Mouse (Mus musculus) limb, embryonic 10.5 days (tissue): Measurements from ENCODE around the gene Herc4. TPM values are rescaled to one million over a fixed set of nuclear protein-coding genes. Genes with fewer than 3 reads are reported as not detected.

Experiments used
- DNase-seq: peaks from one replicate; pipeline ENCODE4 v3.0.0-alpha.2; 2017; ENCODE audit warnings: low spot score
- H3K27ac ChIP-seq: fragments of 300-500 bp; sonication (generic); 2 replicates; pipeline ENCODE4 v1.5.1; 2016; ENCODE audit warnings: mild to moderate bottlenecking
- H3K27me3 ChIP-seq: fragments of 300-500 bp; sonication (generic); 2 replicates; pipeline ENCODE4 v1.6.1; 2016; ENCODE audit warnings: low read depth, mild to moderate bottlenecking; ENCODE audit not compliant: poor library complexity, severe bottlenecking
- H3K36me3 ChIP-seq: fragments of 300-500 bp; sonication (generic); 2 replicates; pipeline ENCODE4 v1.6.1; 2016; ENCODE audit warnings: mild to moderate bottlenecking, moderate library complexity
- H3K4me1 ChIP-seq: fragments of 300-500 bp; sonication (generic); 2 replicates; pipeline ENCODE4 v1.6.1; 2016
- H3K4me3 ChIP-seq: fragments of 300-500 bp; sonication (generic); 2 replicates; pipeline ENCODE4 v1.5.1; 2016; ENCODE audit warnings: mild to moderate bottlenecking, moderate library complexity
- H3K9me3 ChIP-seq: fragments of 300-500 bp; sonication (generic); replicated peaks from 2 replicates; pipeline ENCODE4 v1.6.1; 2016; ENCODE audit warnings: mild to moderate bottlenecking
- WGBS: fragments of 180-500 bp; shearing (Covaris S2); methylation state at CpG from one replicate; pipeline ENCODE4 v1.1.7; 2016; 5-methylcytosine and 5-hydroxymethylcytosine counted together
- polyA plus RNA-seq: library from polyadenylated mRNA; unstranded; fragments of >200 nt; fragmentation: Nextera tagmentation; extraction: Ambion mirVana; gene quantifications from 2 replicates; pipeline ENCODE4 v1.2.1, GENCODE M21; 2016

The Herc4 gene
- polyA plus RNA-seq, 1 experiment from 2014 or later = 48.6 TPM

- Histone ChIP-seq H3K27ac (no peak overlapping the region), H3K4me3 (no peak overlapping the region), H3K36me3 (peaks cover 71% of the 10 kb centered on the region), H3K4me1 (no peaks in the 10 kb centered on the region), H3K9me3 (no peaks in the 10 kb centered on the region), H3K27me3 (no peaks in the 10 kb centered on the region)
- DNase-seq = no peak
These were observed 28.8 kb downstream of the Herc4 start for GRCm38 (mm10) chr10:63272401-63272800.

- 92% methylated on average over 5 of the region's 5 CpGs for WGBS
- Histone ChIP-seq H3K36me3 (peaks cover 75% of the 10 kb centered on the region), H3K4me1 (no peaks in the 10 kb centered on the region), H3K27ac (no peak overlapping the region), H3K27me3 (no peaks in the 10 kb centered on the region), H3K9me3 (no peaks in the 10 kb centered on the region), H3K4me3 (no peak overlapping the region)
- DNase-seq = no peak
These were observed 29.3 kb downstream of the Herc4 start for GRCm38 (mm10) chr10:63272868-63273267.

GRCm38 (mm10) chr10:63277010-63277409, 33.4 kb downstream of the Herc4 start:
- WGBS = 93% methylated on average over 3 of the region's 3 CpGs
- DNase-seq = no peak
- no peaks in the 10 kb centered on the region for H3K27me3 ChIP-seq

GRCm38 (mm10) chr10:63279851-63280250, 36.2 kb downstream of the Herc4 start:
- no peaks in the 10 kb centered on the region for H3K4me1 ChIP-seq
- no peak overlapping the region for H3K27ac ChIP-seq
- H3K9me3 ChIP-seq = no peaks in the 10 kb centered on the region
- no peaks in the 10 kb centered on the region for H3K27me3 ChIP-seq
- 94% methylated on average over 3 of the region's 3 CpGs for WGBS
- no peak for DNase-seq
- peaks cover 77% of the 10 kb centered on the region for H3K36me3 ChIP-seq
- no peak overlapping the region for H3K4me3 ChIP-seq

More at GRCm38 (mm10) chr10:63277010-63277409, 33.4 kb downstream of the Herc4 start:
- Histone ChIP-seq H3K4me3 (no peak overlapping the region), H3K9me3 (no peaks in the 10 kb centered on the region), H3K27ac (no peak overlapping the region), H3K4me1 (no peaks in the 10 kb centered on the region), H3K36me3 (peaks cover 76% of the 10 kb centered on the region)

- no peaks in the 10 kb centered on the region for H3K27me3 ChIP-seq
- H3K27ac ChIP-seq = no peak overlapping the region
- WGBS = 84% methylated on average over 4 of the region's 4 CpGs
- no peaks in the 10 kb centered on the region for H3K4me1 ChIP-seq
- H3K9me3 ChIP-seq = no peaks in the 10 kb centered on the region
- DNase-seq = no peak
- H3K36me3 ChIP-seq = peaks cover 80% of the 10 kb centered on the region
- no peak overlapping the region for H3K4me3 ChIP-seq
These were observed 38.8 kb downstream of the Herc4 start for GRCm38 (mm10) chr10:63282417-63282816.

GRCm38 (mm10) chr10:63282846-63283245, 39.2 kb downstream of the Herc4 start:
- Histone ChIP-seq H3K9me3 (no peaks in the 10 kb centered on the region), H3K27ac (no peak overlapping the region), H3K4me3 (no peak overlapping the region), H3K36me3 (peaks cover 80% of the 10 kb centered on the region), H3K4me1 (no peaks in the 10 kb centered on the region), H3K27me3 (no peaks in the 10 kb centered on the region)
- WGBS = 91% methylated on average over 7 of the region's 7 CpGs
- no peak for DNase-seq

GRCm38 (mm10) chr10:63302356-63302755, 58.7 kb downstream of the Herc4 start:
- H3K36me3 ChIP-seq = peaks cover 84% of the 10 kb centered on the region
- WGBS = 99% methylated on average over 2 of the region's 2 CpGs

GRCm38 (mm10) chr10:63308582-63309366, 65.2 kb downstream of the Herc4 start:
- WGBS = 46% methylated on average over 10 of the region's 10 CpGs
- Histone ChIP-seq H3K9me3 (no peaks in the 10 kb centered on the region), H3K27me3 (no peaks in the 10 kb centered on the region), H3K27ac (no peak overlapping the region), H3K4me1 (no peaks in the 10 kb centered on the region), H3K36me3 (peaks cover 84% of the 10 kb centered on the region), H3K4me3 (no peak overlapping the region)
- peak; percentile 82 for DNase-seq

More at GRCm38 (mm10) chr10:63302356-63302755, 58.7 kb downstream of the Herc4 start:
- Histone ChIP-seq H3K27ac (no peak overlapping the region), H3K4me3 (no peak overlapping the region), H3K9me3 (no peaks in the 10 kb centered on the region), H3K4me1 (no peaks in the 10 kb centered on the region), H3K27me3 (no peaks in the 10 kb centered on the region)
- DNase-seq = no peak

- Histone ChIP-seq H3K4me3 (no peak overlapping the region), H3K27ac (no peak overlapping the region), H3K36me3 (peaks cover 86% of the 10 kb centered on the region), H3K9me3 (no peaks in the 10 kb centered on the region), H3K27me3 (no peaks in the 10 kb centered on the region), H3K4me1 (no peaks in the 10 kb centered on the region)
- no peak for DNase-seq
- WGBS = 88% methylated on average over 1 of the region's 1 CpGs
These were observed 70.1 kb downstream of the Herc4 start for GRCm38 (mm10) chr10:63313726-63314125.

- WGBS = 91% methylated on average over 1 of the region's 1 CpGs
- no peak overlapping the region for H3K27ac ChIP-seq
- no peak overlapping the region for H3K4me3 ChIP-seq
- no peaks in the 10 kb centered on the region for H3K9me3 ChIP-seq
- no peak for DNase-seq
- H3K36me3 ChIP-seq = peaks cover 96% of the 10 kb centered on the region
- H3K4me1 ChIP-seq = no peaks in the 10 kb centered on the region
- H3K27me3 ChIP-seq = no peaks in the 10 kb centered on the region
These were observed 83.5 kb downstream of the Herc4 start for GRCm38 (mm10) chr10:63327091-63327490.

- Histone ChIP-seq H3K9me3 (no peaks in the 10 kb centered on the region), H3K27me3 (no peaks in the 10 kb centered on the region), H3K4me1 (peaks cover 18% of the 10 kb centered on the region), H3K27ac (no peak overlapping the region), H3K4me3 (peak overlapping the region; percentile 88), H3K36me3 (peaks cover 46% of the 10 kb centered on the region)
- 46% methylated on average over 13 of the region's 13 CpGs for WGBS
- no peak for DNase-seq
These were observed 93.3 kb downstream of the Herc4 start for GRCm38 (mm10) chr10:63336901-63337300.

- H3K4me3 ChIP-seq = peak overlapping the region; percentile 88
- H3K36me3 ChIP-seq = peaks cover 42% of the 10 kb centered on the region
- no peak overlapping the region for H3K27ac ChIP-seq
- 37% methylated on average over 5 of the region's 5 CpGs for WGBS
- peaks cover 18% of the 10 kb centered on the region for H3K4me1 ChIP-seq
- DNase-seq = no peak
- H3K9me3 ChIP-seq = no peaks in the 10 kb centered on the region
- H3K27me3 ChIP-seq = no peaks in the 10 kb centered on the region
These were observed 93.7 kb downstream of the Herc4 start for GRCm38 (mm10) chr10:63337326-63337725.

GRCm38 (mm10) chr10:63337951-63338836, 94.6 kb downstream of the Herc4 start:
- peak; percentile 75 for DNase-seq
- WGBS = 6% methylated on average over 112 of the region's 113 CpGs
- Histone ChIP-seq H3K4me1 (peaks cover 18% of the 10 kb centered on the region), H3K27me3 (no peaks in the 10 kb centered on the region), H3K27ac (peak overlapping the region; percentile 97), H3K4me3 (peak overlapping the region; percentile 88), H3K36me3 (peaks cover 33% of the 10 kb centered on the region), H3K9me3 (no peaks in the 10 kb centered on the region)
